Mouse (Mus musculus): ENCODE results near the gene Pdgfd. TPM values are rescaled to one million over a fixed set of nuclear protein-coding genes. Genes with fewer than 3 reads are reported as not detected.

Pdgfd gene
- total RNA-seq, 2 experiments from 2014 or later = 9.6 to 17.1 TPM

Other genes with a start within 250 kb of the Pdgfd start
- gene Ddi1, start 101.3 kb downstream of the Pdgfd start, total RNA-seq (2021) = not detected

All from heart, postnatal 36 days (tissue).